Mouse (Mus musculus): ENCODE measurements around the gene Rfk. TPM values are rescaled to one million over a fixed set of nuclear protein-coding genes. Genes with fewer than 3 reads are reported as not detected.

The Rfk gene
- polyA plus RNA-seq, 1 experiment from 2014 or later: 62.6 TPM

GRCm38 (mm10) chr19:17417855-17418254, 24.0 kb downstream of the Rfk start:
- H3K4me1 ChIP-seq (replicated peaks): no peaks in the 10 kb centered on the region
- H3K27ac ChIP-seq: no peak overlapping the region
- H3K27me3 ChIP-seq: no peaks in the 10 kb centered on the region
- H3K9ac ChIP-seq (replicated peaks): no peak overlapping the region
- no peak overlapping the region for H3K4me2 ChIP-seq (replicated peaks)
- WGBS: 69% methylated on average over 1 of the region's 1 CpGs
- no peaks in the 10 kb centered on the region for H3K9me3 ChIP-seq
- no peak overlapping the region for H3K4me3 ChIP-seq (replicated peaks)
- no peaks in the 10 kb centered on the region for H3K36me3 ChIP-seq
- ATAC-seq: no peak

GRCm38 (mm10) chr19:17423306-17423705, 29.5 kb downstream of the Rfk start:
- ATAC-seq: no peak
- no peaks in the 10 kb centered on the region for H3K9me3 ChIP-seq
- no peak overlapping the region for H3K4me3 ChIP-seq (replicated peaks)
- H3K27ac ChIP-seq: no peak overlapping the region
- 87% methylated on average over 3 of the region's 3 CpGs for WGBS
- no peaks in the 10 kb centered on the region for H3K4me1 ChIP-seq (replicated peaks)
- H3K36me3 ChIP-seq: no peaks in the 10 kb centered on the region
- H3K27me3 ChIP-seq: no peaks in the 10 kb centered on the region
- H3K4me2 ChIP-seq (replicated peaks): no peak overlapping the region
- no peak overlapping the region for H3K9ac ChIP-seq (replicated peaks)

- Histone ChIP-seq H3K27ac (no peak overlapping the region), H3K9me3 (no peaks in the 10 kb centered on the region), H3K4me3 (replicated peaks) (no peak overlapping the region), H3K9ac (replicated peaks) (no peak overlapping the region), H3K36me3 (no peaks in the 10 kb centered on the region), H3K4me2 (replicated peaks) (no peak overlapping the region), H3K4me1 (replicated peaks) (no peaks in the 10 kb centered on the region), H3K27me3 (no peaks in the 10 kb centered on the region)
- no peak for ATAC-seq
- 95% methylated on average over 2 of the region's 2 CpGs for whole genome bisulfite sequencing
Measured at GRCm38 (mm10) chr19:17427824-17428560, 34.1 kb downstream of the Rfk start.

- H3K4me1 ChIP-seq (replicated peaks): no peaks in the 10 kb centered on the region
- H3K9ac ChIP-seq (replicated peaks): no peak overlapping the region
- no peak overlapping the region for H3K27ac ChIP-seq
- no peak overlapping the region for H3K4me3 ChIP-seq (replicated peaks)
- H3K4me2 ChIP-seq (replicated peaks): no peak overlapping the region
- no peaks in the 10 kb centered on the region for H3K36me3 ChIP-seq
- no peaks in the 10 kb centered on the region for H3K9me3 ChIP-seq
- 89% methylated on average over 2 of the region's 2 CpGs for WGBS
- H3K27me3 ChIP-seq: no peaks in the 10 kb centered on the region
- ATAC-seq: no peak
Measured at GRCm38 (mm10) chr19:17428561-17428914, 34.7 kb downstream of the Rfk start.

- H3K36me3 ChIP-seq: no peaks in the 10 kb centered on the region
- no peak overlapping the region for H3K4me3 ChIP-seq (replicated peaks)
- H3K4me1 ChIP-seq (replicated peaks): no peaks in the 10 kb centered on the region
- H3K4me2 ChIP-seq (replicated peaks): no peak overlapping the region
- no peaks in the 10 kb centered on the region for H3K9me3 ChIP-seq
- H3K9ac ChIP-seq (replicated peaks): no peak overlapping the region
- H3K27me3 ChIP-seq: no peaks in the 10 kb centered on the region
- no peak overlapping the region for H3K27ac ChIP-seq
- 88% methylated on average over 1 of the region's 1 CpGs for WGBS
- no peak for ATAC-seq
Measured at GRCm38 (mm10) chr19:17436651-17437050, 42.8 kb downstream of the Rfk start.

GRCm38 (mm10) chr19:17439476-17440189, 45.8 kb downstream of the Rfk start:
- Histone ChIP-seq H3K9ac (replicated peaks) (no peak overlapping the region), H3K27me3 (no peaks in the 10 kb centered on the region), H3K9me3 (no peaks in the 10 kb centered on the region), H3K4me1 (replicated peaks) (no peaks in the 10 kb centered on the region), H3K27ac (no peak overlapping the region), H3K36me3 (no peaks in the 10 kb centered on the region), H3K4me2 (replicated peaks) (no peak overlapping the region), H3K4me3 (replicated peaks) (no peak overlapping the region)
- ATAC-seq: no peak
- WGBS: 81% methylated on average over 4 of the region's 4 CpGs

- no peaks in the 10 kb centered on the region for H3K27me3 ChIP-seq
- no peak overlapping the region for H3K4me3 ChIP-seq (replicated peaks)
- WGBS: 94% methylated on average over 7 of the region's 7 CpGs
- no peaks in the 10 kb centered on the region for H3K36me3 ChIP-seq
- no peak overlapping the region for H3K27ac ChIP-seq
- no peak for ATAC-seq
- H3K9ac ChIP-seq (replicated peaks): no peak overlapping the region
- H3K9me3 ChIP-seq: no peaks in the 10 kb centered on the region
- H3K4me2 ChIP-seq (replicated peaks): no peak overlapping the region
- no peaks in the 10 kb centered on the region for H3K4me1 ChIP-seq (replicated peaks)
Measured at GRCm38 (mm10) chr19:17443581-17443980, 49.7 kb downstream of the Rfk start.

Other genes with a start within 250 kb of the Rfk start
- 0.48 and 0.52 TPM in 2 replicates for gene Gcnt1, start 21.2 kb upstream of the Rfk start, polyA plus RNA-seq (2015; fragmentation: Nextera tagmentation; extraction: Ambion mirVana)

Measured in midbrain, embryonic 13.5 days (tissue).